Mouse (Mus musculus) kidney, postnatal 0 days (tissue): ENCODE results near the gene Ormdl3. TPM values are rescaled to one million over a fixed set of nuclear protein-coding genes. Genes with fewer than 3 reads are reported as not detected.
A peak's percentile ranks its signal among the peaks of the same experiment; 100 is the strongest.

ENCODE experiments used
- ATAC-seq: fragments of 200-750 bp; cut with Nextera tagmentation; replicated peaks from 2 replicates; pipeline ENCODE4 v1.8.0; 2017; ENCODE audit warnings: low read depth, moderate number of reproducible peaks, moderate TSS enrichment, moderate library complexity; ENCODE audit not compliant: low FRiP score
- DNase-seq: peaks from one replicate; pipeline ENCODE4 v3.0.0-alpha.2; 2016; ENCODE audit warnings: low spot score
- H3K27ac ChIP-seq: fragments of 300-500 bp; sonication (generic); 2 replicates; pipeline ENCODE4 v1.5.1; 2014; ENCODE audit warnings: mild to moderate bottlenecking
- H3K27me3 ChIP-seq: fragments of 300-500 bp; sonication (generic); 2 replicates; pipeline ENCODE4 v1.6.1; 2014; ENCODE audit warnings: low read length, mixed read lengths; ENCODE audit not compliant: insufficient read depth
- H3K36me3 ChIP-seq: fragments of 300-500 bp; sonication (generic); 2 replicates; pipeline ENCODE4 v1.6.1; 2014; ENCODE audit warnings: low read length, mixed read lengths; ENCODE audit not compliant: insufficient read depth
- H3K4me1 ChIP-seq: fragments of 300-500 bp; sonication (generic); replicated peaks from 2 replicates; pipeline ENCODE4 v1.6.1; 2014; ENCODE audit warnings: antibody characterized with exemption, low read length, mixed read lengths; ENCODE audit not compliant: insufficient read depth
- H3K4me2 ChIP-seq: fragments of 300-500 bp; sonication (generic); 2 replicates; pipeline ENCODE4 v1.6.1; 2014; ENCODE audit warnings: mild to moderate bottlenecking, low read length, moderate library complexity, mixed read lengths
- H3K4me3 ChIP-seq: fragments of 300-500 bp; sonication (generic); replicated peaks from 2 replicates; pipeline ENCODE4 v1.5.1; 2014; ENCODE audit warnings: low read depth, low read length
- H3K9ac ChIP-seq: fragments of 300-500 bp; sonication (generic); 2 replicates; pipeline ENCODE4 v1.6.1; 2014; ENCODE audit warnings: low read depth, low read length
- H3K9me3 ChIP-seq: fragments of 300-500 bp; sonication (generic); replicated peaks from 2 replicates; pipeline ENCODE4 v1.6.1; 2016; ENCODE audit warnings: low read length, inconsistent platforms, mixed read lengths
- CTCF ChIP-seq: IDR thresholded peaks from 2 replicates; pipeline ENCODE4 v1.5.1; 2016; ENCODE audit warnings: antibody characterized with exemption, low read depth, mild to moderate bottlenecking, moderate library complexity
- WGBS: fragments of 180-500 bp; shearing (Covaris S2); extraction: QIAGEN DNeasy Blood & Tissue Kit; methylation state at CpG from one replicate; pipeline ENCODE4 v1.1.7; 2014; 5-methylcytosine and 5-hydroxymethylcytosine counted together
- polyA plus RNA-seq: library from polyadenylated mRNA; unstranded; fragments of >200 nt; fragmentation: Nextera tagmentation; extraction: Ambion mirVana; gene quantifications from 2 replicates; pipeline ENCODE4 v1.2.1, GENCODE M21; 2015

The Ormdl3 gene
- polyA plus RNA-seq, 1 experiment from 2014 or later = 50.1 TPM

- no peak for TF ChIP-seq CTCF
- DNase-seq = no peak
- peaks cover 24% of the 10 kb centered on the region for H3K4me1 ChIP-seq
- no peaks in the 10 kb centered on the region for H3K36me3 ChIP-seq
- no peak overlapping the region for H3K4me2 ChIP-seq
- H3K9me3 ChIP-seq = no peaks in the 10 kb centered on the region
- no peaks in the 10 kb centered on the region for H3K27me3 ChIP-seq
- 45% methylated on average over 19 of the region's 19 CpGs for WGBS
- no peak overlapping the region for H3K9ac ChIP-seq
- H3K27ac ChIP-seq = no peak overlapping the region
- ATAC-seq = no peak
- no peak overlapping the region for H3K4me3 ChIP-seq
These were observed 3.6 kb upstream of the Ormdl3 start for GRCm38 (mm10) chr11:98590548-98591445.

- DNase-seq = no peak
These were observed 2.1 kb upstream of the Ormdl3 start for GRCm38 (mm10) chr11:98589306-98589705.

GRCm38 (mm10) chr11:98588833-98589281 is 1.7 kb upstream of the Ormdl3 start:
- Histone ChIP-seq H3K4me3 (no peak overlapping the region), H3K9me3 (no peaks in the 10 kb centered on the region), H3K27ac (0 out of 2 replicates have a peak overlapping the region, but pooled peaks have one; percentile 80), H3K4me1 (peaks cover 33% of the 10 kb centered on the region), H3K27me3 (no peaks in the 10 kb centered on the region), H3K36me3 (no peaks in the 10 kb centered on the region), H3K4me2 (peak overlapping the region; percentile 78; the same call in 1 of the 2 replicates), H3K9ac (no peak overlapping the region)
- TF ChIP-seq CTCF = no peak
- ATAC-seq (no peak), DNase-seq (no peak)
- WGBS = 49% methylated on average over 6 of the region's 6 CpGs

More at GRCm38 (mm10) chr11:98589306-98589705, 2.1 kb upstream of the Ormdl3 start:
- 78% methylated on average over 8 of the region's 8 CpGs for WGBS
- Histone ChIP-seq H3K27ac (no peak overlapping the region), H3K9me3 (no peaks in the 10 kb centered on the region), H3K4me3 (no peak overlapping the region), H3K4me2 (no peak overlapping the region), H3K27me3 (no peaks in the 10 kb centered on the region), H3K4me1 (peaks cover 33% of the 10 kb centered on the region), H3K9ac (no peak overlapping the region), H3K36me3 (no peaks in the 10 kb centered on the region)
- no peak for TF ChIP-seq CTCF
- ATAC-seq = no peak

- Histone ChIP-seq H3K4me2 (peak overlapping the region; percentile 78), H3K27ac (peak overlapping the region; percentile 80), H3K4me3 (peak overlapping the region; percentile 84), H3K27me3 (no peaks in the 10 kb centered on the region), H3K4me1 (peaks cover 33% of the 10 kb centered on the region), H3K36me3 (0 out of 2 replicates have a peak, but pooled peaks cover 5% of the 10 kb centered on the region), H3K9ac (0 out of 2 replicates have a peak overlapping the region, but pooled peaks have one; percentile 25), H3K9me3 (no peaks in the 10 kb centered on the region)
- peak; percentile 91 for DNase-seq
- ATAC-seq = peak; percentile 57; the same call in 1 of the 2 replicates
- 6% methylated on average over 20 of the region's 20 CpGs for WGBS
- TF ChIP-seq CTCF = no peak
These were observed 747 bp upstream of the Ormdl3 start for GRCm38 (mm10) chr11:98587684-98588546.

GRCm38 (mm10) chr11:98586087-98586891 is 879 bp downstream of the Ormdl3 start:
- H3K4me3 ChIP-seq = peak overlapping the region; percentile 84
- H3K36me3 ChIP-seq = peaks cover 13% of the 10 kb centered on the region; the same call in 1 of the 2 replicates
- H3K27ac ChIP-seq = 0 out of 2 replicates have a peak overlapping the region, but pooled peaks have one; percentile 74
- no peaks in the 10 kb centered on the region for H3K9me3 ChIP-seq
- peak; percentile 40 for DNase-seq
- 5% methylated on average over 22 of the region's 22 CpGs for WGBS
- peak; percentile 25; the same call in 1 of the 2 replicates for ATAC-seq
- peaks cover 33% of the 10 kb centered on the region for H3K4me1 ChIP-seq
- H3K4me2 ChIP-seq = peak overlapping the region; percentile 78
- peak overlapping the region; percentile 82 for H3K9ac ChIP-seq
- no peaks in the 10 kb centered on the region for H3K27me3 ChIP-seq
- TF ChIP-seq CTCF = no peak
